Mouse (Mus musculus) telencephalon, adult 2 months (tissue): ENCODE results near the gene Gm609.
A peak's percentile ranks its signal among the peaks of the same experiment; 100 is the strongest.

Experiments used
- DNase-seq: peaks from one replicate; pipeline ENCODE4 v3.0.0-alpha.2; 2011; ENCODE audit warnings: low read depth, low spot score

Gm609 gene

DNA sequence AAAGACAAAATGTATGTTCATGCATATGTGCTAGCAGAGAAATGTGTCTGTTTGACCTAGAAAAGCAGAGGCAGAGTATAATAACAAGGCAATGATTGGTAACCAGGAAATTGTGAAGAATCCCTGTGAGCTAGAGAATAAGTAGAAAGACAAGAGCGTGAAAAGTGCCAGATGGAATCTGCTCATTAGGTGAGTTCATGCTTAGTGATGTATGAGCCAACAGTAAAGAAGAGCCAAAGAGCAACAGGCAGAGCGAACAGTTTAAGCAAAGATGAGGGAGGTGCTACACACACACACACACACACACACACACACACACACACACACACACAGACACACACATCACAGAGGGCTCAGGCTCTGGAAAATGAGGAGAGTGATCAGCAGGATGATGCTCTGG is 95.3 kb downstream of the Gm609 start:
- DNase-seq, result no peak

DNA sequence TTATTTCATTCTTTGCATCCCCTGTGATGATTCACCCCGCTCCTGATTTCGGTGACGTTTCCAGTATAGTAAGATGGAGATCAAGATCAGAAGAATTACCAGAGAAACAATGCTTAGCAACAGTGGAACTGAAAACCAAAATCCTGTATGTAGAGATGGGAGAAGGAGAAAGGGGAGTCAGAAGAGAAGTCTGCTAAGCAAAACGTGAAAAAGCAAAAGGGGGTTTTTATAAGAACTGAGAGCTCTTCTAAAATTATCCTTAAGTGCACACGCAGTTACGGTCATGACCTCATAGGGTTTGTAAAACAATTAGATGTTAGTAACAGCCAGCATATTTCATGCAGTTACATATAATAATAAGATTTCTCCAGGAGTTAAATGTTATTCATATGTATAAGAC is 100.5 kb downstream of the Gm609 start:
- DNase-seq, result no peak

GRCm38 (mm10) chr16:45391680-45392079 is 101.1 kb downstream of the Gm609 start:
- no peak for DNase-seq

DNA sequence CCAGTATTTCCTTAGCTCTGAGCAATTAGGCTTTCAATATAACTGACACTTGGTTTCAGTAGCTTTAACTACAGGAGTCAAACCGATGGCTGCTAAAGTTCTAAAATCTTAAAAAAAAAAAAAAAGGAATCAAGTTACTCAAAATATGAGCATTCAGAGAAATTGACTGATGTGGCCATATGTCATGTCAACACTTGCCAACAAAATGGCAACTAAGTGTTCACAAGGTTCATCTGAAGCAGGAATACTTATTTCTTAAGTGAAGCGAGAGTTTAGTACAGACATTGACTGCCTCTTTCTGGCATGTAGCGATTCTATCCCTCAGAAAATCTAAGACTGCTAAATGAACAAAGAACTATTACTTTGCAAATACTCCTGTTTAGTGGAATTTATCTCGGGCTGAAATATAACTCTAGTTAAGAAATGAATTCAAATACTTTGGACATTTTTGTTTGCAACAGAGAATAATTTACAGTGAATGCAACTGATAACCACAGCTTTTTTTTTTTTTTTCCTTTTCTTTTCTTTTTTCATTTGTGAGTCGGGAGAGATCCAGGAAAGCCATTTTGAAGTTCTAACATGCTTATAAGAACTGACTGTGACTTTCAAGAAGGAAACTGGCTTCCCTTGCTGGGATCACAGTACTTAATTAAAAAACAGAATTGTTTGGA is 102.3 kb downstream of the Gm609 start:
- DNase-seq, result no peak

- no peak for DNase-seq
These were observed 102.9 kb downstream of the Gm609 start for GRCm38 (mm10) chr16:45389833-45390232.

DNA sequence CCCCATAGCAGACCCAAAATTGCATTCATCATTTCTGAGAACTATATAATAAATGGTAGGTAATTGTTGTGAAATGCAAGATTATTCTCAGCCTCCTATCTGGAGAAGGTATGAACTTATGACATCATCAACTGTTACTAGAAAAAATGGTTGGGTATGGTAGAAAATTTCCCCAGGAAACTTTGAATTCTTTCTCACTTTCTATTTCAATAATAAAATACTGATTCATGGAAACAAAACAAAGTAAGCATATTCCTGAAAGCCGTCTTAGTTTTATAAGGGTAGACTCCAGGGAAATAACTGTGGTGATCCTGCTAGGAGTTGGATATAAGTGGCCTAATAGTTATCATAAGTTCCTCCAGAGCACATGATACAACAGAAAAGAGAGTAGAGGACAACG is 103.7 kb downstream of the Gm609 start:
- DNase-seq, result no peak

DNA sequence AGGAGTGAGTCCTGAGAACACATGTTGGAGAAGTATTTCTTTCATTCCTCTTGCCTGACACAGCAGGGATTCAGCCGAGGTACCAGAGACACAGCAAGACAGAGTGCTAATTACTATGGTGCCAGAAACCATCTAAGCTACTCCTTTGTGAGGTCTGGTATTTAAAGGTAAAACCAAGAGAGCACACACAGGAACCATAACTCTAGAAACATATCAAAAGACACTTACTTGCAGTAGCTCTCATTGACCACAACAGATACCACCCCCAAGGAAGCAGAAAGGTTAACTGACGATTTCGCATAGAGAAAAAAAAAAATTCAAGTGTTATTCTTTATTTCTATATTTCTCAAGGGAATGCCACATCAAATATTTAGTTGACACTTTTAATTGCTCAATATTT is 111.0 kb downstream of the Gm609 start:
- DNase-seq, result no peak

- no peak for DNase-seq
These were observed 113.8 kb downstream of the Gm609 start for GRCm38 (mm10) chr16:45378959-45379358.

GRCm38 (mm10) chr16:45378147-45378943 is 114.4 kb downstream of the Gm609 start:
- DNase-seq, result no peak

GRCm38 (mm10) chr16:45377332-45377731 is 115.4 kb downstream of the Gm609 start:
- no peak for DNase-seq

DNA sequence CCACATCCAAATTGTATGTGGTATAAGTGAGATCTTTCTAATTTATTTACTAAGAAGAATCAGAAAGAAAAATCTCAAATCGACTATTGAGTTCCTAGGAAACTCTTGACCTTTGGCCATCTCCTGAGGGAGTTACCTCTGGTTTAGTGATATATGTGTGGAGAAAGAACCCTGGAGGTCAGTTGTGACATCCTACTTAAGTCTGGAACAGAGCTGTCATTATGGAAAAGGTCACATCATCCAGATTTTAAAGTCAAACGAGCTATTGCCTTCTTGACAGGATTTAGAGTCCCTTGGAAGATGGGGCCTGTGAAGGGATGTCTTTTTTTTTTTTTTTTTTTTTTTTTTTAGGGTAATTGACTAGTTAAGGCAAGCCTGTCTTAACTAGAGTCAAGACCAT is 116.0 kb downstream of the Gm609 start:
- DNase-seq, result no peak

DNA sequence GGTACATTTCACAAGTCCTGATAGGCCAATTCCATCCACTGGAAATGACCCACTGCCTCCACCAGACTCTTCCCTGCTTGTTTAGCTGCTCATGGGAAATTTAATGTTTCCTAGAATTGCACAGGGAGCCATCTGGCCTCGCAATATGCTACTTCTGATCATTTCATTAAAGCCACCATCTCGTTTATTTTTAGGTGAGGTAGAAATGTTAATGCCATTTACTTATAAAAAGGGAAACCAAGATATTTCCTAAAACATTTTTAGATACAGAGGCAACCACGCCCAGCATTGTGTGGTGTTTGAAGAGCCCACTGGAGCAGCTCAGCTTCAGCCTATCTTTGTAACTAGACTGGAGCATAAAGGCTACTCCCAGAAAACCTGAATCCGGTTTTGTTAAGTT is 116.5 kb downstream of the Gm609 start:
- DNase-seq, result peak; percentile 42

- DNase-seq, result no peak
These were observed 117.1 kb downstream of the Gm609 start for GRCm38 (mm10) chr16:45375506-45376225.

DNA sequence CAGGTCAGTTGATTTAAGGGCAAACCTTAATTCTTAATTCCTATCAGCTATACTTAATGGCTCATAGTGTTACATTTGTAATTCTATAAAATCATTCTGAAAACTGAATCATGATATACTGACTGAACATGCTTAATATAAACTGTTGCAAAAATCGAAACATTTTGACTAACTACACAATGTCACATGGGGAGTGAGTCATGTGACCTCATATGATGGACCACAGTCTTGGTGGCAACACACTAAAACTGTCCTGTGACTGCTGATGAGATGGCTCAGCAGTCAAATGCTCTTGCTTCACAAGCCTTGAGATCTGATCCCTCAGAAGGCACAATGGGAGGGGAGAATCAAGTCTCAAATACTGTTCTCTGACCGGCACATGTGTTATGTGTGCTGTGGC is 118.7 kb downstream of the Gm609 start:
- DNase-seq, result no peak

GRCm38 (mm10) chr16:45371076-45371475 is 121.7 kb downstream of the Gm609 start:
- no peak for DNase-seq

GRCm38 (mm10) chr16:45369285-45369965 is 123.3 kb downstream of the Gm609 start:
- no peak for DNase-seq

GRCm38 (mm10) chr16:45366111-45366510 is 126.7 kb downstream of the Gm609 start:
- DNase-seq, result no peak

- no peak for DNase-seq
These were observed 127.4 kb downstream of the Gm609 start for GRCm38 (mm10) chr16:45365353-45365752.

- no peak for DNase-seq
These were observed 128.1 kb downstream of the Gm609 start for GRCm38 (mm10) chr16:45364627-45365026.

DNA sequence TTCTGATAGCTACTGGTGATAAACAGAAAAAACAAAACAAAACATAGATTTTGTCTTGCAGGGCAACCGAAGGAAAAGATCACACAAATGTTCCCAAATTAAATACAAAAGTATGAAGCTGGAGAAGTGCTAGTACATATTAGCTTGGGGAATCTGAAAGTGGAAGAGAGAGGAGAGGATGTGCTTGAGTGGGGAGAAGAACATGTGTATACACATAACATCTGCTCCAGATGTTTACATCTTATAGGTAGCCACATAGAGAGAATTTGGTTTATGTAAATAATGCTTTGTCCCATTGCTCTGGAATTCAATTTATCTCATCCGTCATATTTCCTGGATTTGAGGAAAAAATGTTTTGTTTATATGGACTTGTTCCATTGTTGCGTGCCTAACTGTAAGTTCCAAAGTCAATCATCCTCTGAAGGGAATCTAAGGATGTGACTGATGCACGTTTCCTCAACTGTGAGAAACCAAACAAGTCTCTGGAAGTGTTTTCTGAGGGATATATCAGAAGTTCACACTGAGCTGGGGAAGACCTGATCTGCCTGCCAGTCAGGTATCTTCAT is 129.2 kb downstream of the Gm609 start:
- DNase-seq, result no peak
